Mouse (Mus musculus): ENCODE results near the gene Dars2. TPM values are rescaled to one million over a fixed set of nuclear protein-coding genes. Genes with fewer than 3 reads are reported as not detected.

The Dars2 gene
- 10 to 100 TPM; 15.5 to 15.6 TPM for polyA plus RNA-seq (2017; shearing (Covaris generic))

GRCm38 (mm10) chr1:161070352-161071271, at the start of gene Dars2, which contains the start of gene Cenpl:
Dars2 (minus strand) TSS chr1:161070658.
Cenpl (plus strand) TSS chr1:161070713.

GRCm38 (mm10) chr1:161034435-161035280, 35.8 kb downstream of the Dars2 start, which contains the start of gene Zbtb37:
Zbtb37 (minus strand) TSS chr1:161034849.

Other genes with a start within 250 kb of the Dars2 start
- gene Rc3h1, start 164.2 kb downstream of the Dars2 start, polyA plus RNA-seq (2017; shearing (Covaris generic)): 10 to 100 TPM; 15.9 to 19.2 TPM
- gene Serpinc1, start 92.1 kb downstream of the Dars2 start, polyA plus RNA-seq (2017; shearing (Covaris generic)): 1 to 10 TPM; 4.2 to 7.2 TPM
- 10 to 100 TPM in 1 of 2 experiments, 1 to 10 TPM in 1; 7.9 to 11.2 TPM for gene Zbtb37, start 35.8 kb downstream of the Dars2 start, polyA plus RNA-seq (2017; shearing (Covaris generic))
- 10 to 100 TPM; 16.6 to 18.7 TPM for gene Cenpl, start 55 bp upstream of the Dars2 start, polyA plus RNA-seq (2017; shearing (Covaris generic))
- gene Klhl20, start 60.9 kb upstream of the Dars2 start, polyA plus RNA-seq (2017; shearing (Covaris generic)): 10 to 100 TPM; 27.9 to 29.2 TPM
- under 1 TPM; 0.13 to 0.34 TPM for gene Ankrd45, start 72.0 kb upstream of the Dars2 start, polyA plus RNA-seq (2017; shearing (Covaris generic))
- not detected for gene Tex50, start 88.7 kb upstream of the Dars2 start, polyA plus RNA-seq (2017; shearing (Covaris generic))
- gene Prdx6, start 180.6 kb upstream of the Dars2 start, polyA plus RNA-seq (2017; shearing (Covaris generic)): 100 to 1,000 TPM; 227 to 250 TPM

All from activated CD4-positive, CD25-positive, alpha-beta regulatory T cell (primary cell).